Mouse (Mus musculus): ENCODE results near the gene Lag3.

Lag3 gene

GRCm38 (mm10) chr6:124911533-124912218 lies at the start of gene Lag3:
Gene Lag3 (minus strand): TSS chr6:124911705.
- DNase-seq: peak; percentile 52 to 66

GRCm38 (mm10) chr6:124961021-124961420 lies 49.5 kb upstream of the Lag3 start:
- DNase-seq: no peak

- no peak for DNase-seq
Measured at GRCm38 (mm10) chr6:124959960-124960359, 48.5 kb upstream of the Lag3 start.

- DNase-seq: no peak
Measured at GRCm38 (mm10) chr6:124958127-124958526, 46.6 kb upstream of the Lag3 start.

- DNase-seq: no peak
Measured at GRCm38 (mm10) chr6:124955212-124955611, 43.7 kb upstream of the Lag3 start.

GRCm38 (mm10) chr6:124953991-124954715 lies 42.6 kb upstream of the Lag3 start:
- DNase-seq: no peak

GRCm38 (mm10) chr6:124943526-124943925 lies 32.0 kb upstream of the Lag3 start:
- DNase-seq: no peak

GRCm38 (mm10) chr6:124941679-124942078 lies 30.2 kb upstream of the Lag3 start:
- no peak for DNase-seq

- DNase-seq: no peak
Measured at GRCm38 (mm10) chr6:124938554-124938953, 27.0 kb upstream of the Lag3 start.

GRCm38 (mm10) chr6:124937493-124937892 lies 26.0 kb upstream of the Lag3 start:
- no peak for DNase-seq

GRCm38 (mm10) chr6:124936681-124937080 lies 25.2 kb upstream of the Lag3 start:
- no peak for DNase-seq

GRCm38 (mm10) chr6:124934670-124935069 lies 23.2 kb upstream of the Lag3 start:
- DNase-seq: no peak

GRCm38 (mm10) chr6:124933127-124933526 lies 21.6 kb upstream of the Lag3 start:
- no peak for DNase-seq

- DNase-seq: no peak
Measured at GRCm38 (mm10) chr6:124932314-124932695, 20.8 kb upstream of the Lag3 start.

GRCm38 (mm10) chr6:124931525-124932313 lies 20.2 kb upstream of the Lag3 start:
- peak; percentile 43 to 63 for DNase-seq

GRCm38 (mm10) chr6:124930754-124931524 lies 19.4 kb upstream of the Lag3 start, which contains the start of gene Mlf2:
Gene Mlf2 (plus strand): TSS chr6:124931386.
- peak; percentile 96 to 98 for DNase-seq

GRCm38 (mm10) chr6:124930231-124930630 lies 18.7 kb upstream of the Lag3 start:
- DNase-seq: no peak

- DNase-seq: no peak
Measured at GRCm38 (mm10) chr6:124925941-124926340, 14.4 kb upstream of the Lag3 start.

GRCm38 (mm10) chr6:124925173-124925793 lies 13.8 kb upstream of the Lag3 start:
- DNase-seq: no peak

- DNase-seq: no peak
Measured at GRCm38 (mm10) chr6:124921539-124921938, 10.0 kb upstream of the Lag3 start.

GRCm38 (mm10) chr6:124920318-124921085 lies 9.0 kb upstream of the Lag3 start:
- no peak for DNase-seq

Data from thymus, adult 18-20 months (tissue).